Mouse (Mus musculus): ENCODE measurements at regions not wholly inside any gene's neighbourhood (a gene's known extent, or its start where the extent isn't known, plus 50 kb on each side); places are given as distances from the start of the nearest gene placed in this dataset.
A peak's percentile ranks its signal among the peaks of the same experiment; 100 is the strongest.

- DNase-seq (ENCODE audit: low spot score in 2 of 2), result no peak
Observed at GRCm38 (mm10) chr8:127662776-127663499, 599.2 kb downstream of the Pard3 start.

DNA sequence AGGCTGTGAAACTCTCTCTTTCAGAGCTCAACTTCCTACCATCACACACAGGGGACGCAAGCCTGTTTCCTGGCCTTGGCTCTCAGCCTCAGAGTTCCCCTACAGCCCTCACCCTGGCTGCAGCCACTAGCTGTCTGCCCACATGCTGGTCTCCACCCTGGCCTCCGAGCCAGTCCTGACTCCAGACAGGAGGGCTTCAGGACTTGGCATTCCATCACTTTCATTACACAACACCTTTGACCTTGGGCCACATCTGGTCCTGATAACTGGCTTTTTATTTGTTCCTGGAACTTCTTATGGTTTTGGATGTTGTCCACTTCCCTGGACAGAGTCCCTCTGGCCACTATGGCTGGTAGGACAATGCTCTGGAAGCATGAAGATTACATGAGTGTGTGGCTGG is 602.9 kb downstream of the Pard3 start:
- DNase-seq (ENCODE audit: low spot score in 2 of 2), result peak in 1 of 2 experiments; percentile 14

DNA sequence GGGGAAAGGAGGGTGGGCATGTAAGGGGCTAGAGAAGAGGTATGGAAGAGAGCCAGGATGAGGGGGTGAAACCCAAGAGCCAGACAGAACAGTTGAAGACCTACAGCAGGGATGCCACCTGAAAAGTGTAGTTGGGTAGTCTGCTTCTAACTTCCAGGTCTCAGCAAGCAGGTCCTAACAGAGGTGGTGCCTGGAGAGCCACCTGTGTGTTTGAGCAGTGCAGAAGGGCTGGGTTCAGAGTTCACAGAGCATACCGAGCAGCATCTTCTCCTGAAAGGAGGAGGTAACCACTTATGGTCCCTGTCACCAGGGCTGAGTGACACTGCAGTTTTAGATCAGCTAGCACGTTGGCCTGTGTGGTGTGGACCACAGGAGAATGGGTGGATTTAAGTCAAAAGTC is 605.3 kb downstream of the Pard3 start:
- DNase-seq (ENCODE audit: low spot score in 2 of 2), result no peak

DNA sequence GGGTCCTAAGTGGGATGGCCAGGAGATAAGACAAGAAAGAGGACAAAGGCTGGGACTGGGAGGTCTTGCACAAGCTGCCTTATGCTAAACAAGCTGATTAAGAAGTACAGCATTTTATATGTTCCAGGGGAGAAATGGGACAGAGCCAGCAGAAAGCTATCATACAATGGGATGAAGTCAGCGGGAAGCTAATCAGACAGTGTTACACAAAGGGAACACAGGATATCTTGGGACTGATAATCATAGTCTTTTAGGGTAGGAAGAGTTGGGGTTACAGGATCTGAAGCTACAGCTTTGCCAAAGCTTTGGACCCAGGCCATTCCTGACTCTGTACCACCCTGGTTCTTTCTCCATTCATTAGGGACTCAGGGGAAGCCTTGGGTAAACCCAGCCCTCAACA is 610.4 kb downstream of the Pard3 start:
- DNase-seq (ENCODE audit: low spot score in 2 of 2), result no peak

GRCm38 (mm10) chr8:127675377-127675776 is 611.7 kb downstream of the Pard3 start:
- no peak for DNase-seq (ENCODE audit: low spot score in 2 of 2)

- no peak for DNase-seq (ENCODE audit: low spot score in 2 of 2)
Observed at GRCm38 (mm10) chr8:127680205-127680604, 616.5 kb downstream of the Pard3 start.

GRCm38 (mm10) chr8:127684213-127684612 is 620.5 kb downstream of the Pard3 start:
- DNase-seq (ENCODE audit: low spot score in 2 of 2), result no peak

DNA sequence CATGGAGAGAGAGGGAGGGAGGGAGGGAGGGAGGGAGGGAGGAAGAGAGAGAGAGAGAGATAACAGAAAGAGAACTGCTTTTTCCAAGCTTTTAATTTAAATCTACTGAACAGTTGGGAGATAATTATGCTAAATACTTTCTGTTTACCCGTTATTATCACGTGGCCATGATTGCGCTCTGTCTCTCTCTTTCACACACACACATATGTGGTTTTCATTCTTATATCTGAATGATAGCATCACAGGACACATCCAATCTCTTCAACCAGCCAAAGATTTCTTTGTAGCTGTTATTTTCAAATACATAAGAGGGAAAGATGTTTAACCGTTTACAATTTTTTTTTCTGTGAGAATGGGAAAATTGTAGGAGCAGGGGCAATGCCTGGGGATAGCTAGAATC is 627.1 kb downstream of the Pard3 start:
- no peak for DNase-seq (ENCODE audit: low spot score in 2 of 2)

GRCm38 (mm10) chr8:127698404-127698803 is 634.7 kb downstream of the Pard3 start:
- DNase-seq (ENCODE audit: low spot score in 2 of 2), result no peak

DNA sequence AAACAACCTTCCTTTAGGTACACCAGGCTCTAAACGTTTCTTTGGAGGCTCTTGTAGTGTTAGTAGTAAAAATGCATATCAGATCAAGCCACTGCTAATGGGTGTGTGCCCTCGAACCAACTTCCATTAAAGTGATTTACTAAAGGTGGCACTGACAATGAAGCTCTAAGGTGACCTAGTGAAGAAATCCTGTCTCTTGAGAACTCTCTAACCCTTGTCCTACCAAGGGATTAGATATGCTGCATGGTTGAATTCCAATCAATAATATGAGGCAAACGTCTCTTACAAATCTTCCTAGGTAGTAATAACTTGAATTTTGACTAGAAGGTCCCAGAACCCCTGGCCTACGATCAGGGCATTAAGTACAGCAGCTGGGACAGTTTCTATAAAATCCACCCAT is 640.7 kb downstream of the Pard3 start:
- no peak for DNase-seq (ENCODE audit: low spot score in 2 of 2)

GRCm38 (mm10) chr8:127706051-127706835 is 642.5 kb downstream of the Pard3 start:
- peak in 1 of 2 experiments; percentile 38 for DNase-seq (ENCODE audit: low spot score in 2 of 2)

- DNase-seq (ENCODE audit: low spot score in 2 of 2), result no peak
Observed at GRCm38 (mm10) chr8:127709439-127709838, 645.7 kb downstream of the Pard3 start.

- DNase-seq (ENCODE audit: low spot score in 2 of 2), result no peak
Observed at GRCm38 (mm10) chr8:127715097-127715496, 643.3 kb upstream of the Nrp1 start.

- no peak for DNase-seq (ENCODE audit: low spot score in 2 of 2)
Observed at GRCm38 (mm10) chr8:127717969-127718368, 640.4 kb upstream of the Nrp1 start.

DNA sequence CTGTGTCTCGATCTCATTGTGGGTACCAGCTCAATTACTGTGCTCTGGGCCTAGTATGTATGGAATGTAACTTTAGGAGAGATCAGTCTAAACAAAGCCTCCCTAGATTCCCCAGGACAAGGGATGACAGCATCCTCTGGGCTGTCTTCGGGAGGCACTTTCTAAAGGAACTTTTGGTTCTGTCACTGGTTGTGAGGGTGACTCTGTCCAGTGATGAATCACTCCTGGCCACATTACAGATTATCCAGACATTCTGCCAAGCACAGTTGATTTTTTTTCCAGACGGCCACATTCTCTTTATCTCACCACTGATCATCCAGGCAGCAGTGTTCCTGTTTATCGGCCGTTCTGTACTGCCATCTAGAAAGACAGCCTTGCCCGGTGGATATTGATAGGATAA is 638.5 kb upstream of the Nrp1 start:
- DNase-seq (ENCODE audit: low spot score in 2 of 2), result no peak

DNA sequence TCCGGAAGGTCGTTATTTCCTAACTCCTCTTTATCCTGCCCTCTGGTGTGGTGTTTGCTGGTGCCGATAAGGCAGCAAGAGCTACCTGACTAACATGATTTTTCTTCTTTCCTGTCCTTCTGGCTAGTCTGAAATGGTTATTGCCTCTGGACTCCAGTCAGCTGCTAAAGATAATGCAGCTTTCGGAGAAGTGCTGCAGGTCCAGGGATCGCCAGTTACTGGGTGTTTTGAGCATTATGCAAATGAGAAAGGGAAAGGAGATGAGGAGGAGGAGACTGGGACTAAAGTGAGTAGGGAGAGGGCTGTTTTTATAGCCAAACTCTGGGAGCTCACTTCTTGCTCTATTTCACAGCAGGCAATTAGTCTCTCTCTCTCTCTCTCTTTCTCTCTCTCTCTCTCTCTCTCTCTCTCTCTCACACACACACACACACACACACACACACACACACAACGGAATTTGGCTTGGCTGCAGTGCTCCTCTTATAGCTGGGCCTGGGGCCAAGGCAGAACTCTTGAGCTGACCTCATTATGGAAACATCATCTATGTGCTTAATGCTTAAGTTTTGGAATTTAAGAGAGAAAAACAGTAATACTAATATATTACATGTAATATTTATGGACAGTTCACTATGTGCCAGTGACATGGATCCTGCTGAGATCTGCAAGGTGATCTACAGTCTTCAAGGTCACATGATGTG is 637.7 kb upstream of the Nrp1 start:
- no peak for DNase-seq (ENCODE audit: low spot score in 2 of 2)

- DNase-seq (ENCODE audit: low spot score in 2 of 2), result no peak
Observed at GRCm38 (mm10) chr8:127721624-127722023, 636.8 kb upstream of the Nrp1 start.

DNA sequence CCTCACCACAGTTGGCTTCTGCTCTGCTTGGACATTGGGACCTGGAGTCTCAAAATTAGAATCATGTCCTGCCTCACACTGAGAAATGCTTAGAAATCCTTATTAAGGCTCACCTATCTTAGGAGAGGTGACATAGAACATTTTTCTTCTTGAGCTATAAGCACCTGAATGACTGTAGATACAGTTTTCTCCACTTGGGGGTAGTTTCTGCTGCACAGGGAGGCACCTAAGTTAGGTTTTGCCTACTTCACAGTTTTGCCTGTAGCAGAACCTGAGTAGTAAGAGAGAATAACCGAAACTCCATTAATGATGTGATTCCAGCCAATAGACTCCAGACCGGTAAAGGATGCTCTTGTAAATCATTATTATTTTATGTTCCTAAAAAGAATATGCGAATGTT is 624.3 kb upstream of the Nrp1 start:
- DNase-seq (ENCODE audit: low spot score in 2 of 2), result no peak

DNA sequence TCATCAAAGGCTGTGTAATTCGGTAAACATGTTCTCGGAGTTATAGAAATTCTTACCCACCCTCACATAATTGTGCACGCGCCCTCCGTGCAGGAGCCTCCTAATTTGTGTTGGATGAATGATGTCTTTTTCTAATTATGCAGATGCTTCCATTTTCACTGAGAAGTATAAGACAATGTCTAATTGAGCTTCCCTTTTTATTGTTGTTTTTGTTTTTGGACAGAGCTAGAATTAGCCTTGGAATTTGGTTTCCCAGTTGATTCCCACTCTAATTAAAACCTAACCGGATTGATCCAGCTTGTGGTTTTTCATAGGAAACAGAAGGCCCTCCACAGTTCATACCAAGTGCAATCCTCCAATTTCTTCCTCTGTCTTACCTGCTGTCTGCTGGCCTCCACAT is 616.2 kb upstream of the Nrp1 start:
- DNase-seq (ENCODE audit: low spot score in 2 of 2), result no peak

DNA sequence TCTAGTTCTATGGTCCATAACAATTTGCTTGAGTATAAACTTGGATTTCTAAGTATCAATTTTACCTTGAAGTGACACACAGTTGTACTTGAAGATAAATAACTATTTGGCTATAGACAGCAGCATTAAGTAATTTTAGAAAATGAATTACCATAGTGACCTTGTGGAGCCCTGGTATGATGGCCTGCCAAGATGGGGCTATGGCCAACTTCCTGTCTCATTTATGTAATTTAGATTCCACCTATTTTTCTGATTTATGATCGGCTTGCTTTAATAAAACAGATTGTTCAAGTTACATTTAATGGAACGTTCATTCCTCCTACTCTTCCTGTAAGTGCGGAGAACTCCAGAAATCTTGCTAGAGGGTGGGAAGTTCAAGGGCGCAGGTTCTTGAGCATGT is 613.2 kb upstream of the Nrp1 start:
- DNase-seq (ENCODE audit: low spot score in 2 of 2), result no peak

DNA sequence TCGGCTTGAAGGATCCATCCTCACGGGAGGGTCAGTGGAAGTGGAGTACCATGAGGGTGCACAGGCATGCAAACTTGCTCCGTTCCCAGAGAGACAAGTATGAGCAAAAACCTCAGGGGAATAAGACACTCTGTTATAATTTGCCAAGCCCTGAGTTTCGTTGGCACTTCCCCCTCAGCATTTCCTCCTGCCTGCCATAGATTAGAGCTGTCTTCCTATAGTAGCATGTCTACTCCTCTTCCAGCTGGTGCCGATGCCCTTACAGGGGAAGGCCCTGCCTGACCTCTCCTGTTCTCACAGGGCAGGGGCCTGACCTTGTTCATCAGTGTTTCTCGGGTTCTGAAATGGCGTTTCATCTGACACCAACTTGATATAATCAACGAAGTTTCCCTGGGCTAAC is 611.9 kb upstream of the Nrp1 start:
- DNase-seq (ENCODE audit: low spot score in 2 of 2), result no peak

DNA sequence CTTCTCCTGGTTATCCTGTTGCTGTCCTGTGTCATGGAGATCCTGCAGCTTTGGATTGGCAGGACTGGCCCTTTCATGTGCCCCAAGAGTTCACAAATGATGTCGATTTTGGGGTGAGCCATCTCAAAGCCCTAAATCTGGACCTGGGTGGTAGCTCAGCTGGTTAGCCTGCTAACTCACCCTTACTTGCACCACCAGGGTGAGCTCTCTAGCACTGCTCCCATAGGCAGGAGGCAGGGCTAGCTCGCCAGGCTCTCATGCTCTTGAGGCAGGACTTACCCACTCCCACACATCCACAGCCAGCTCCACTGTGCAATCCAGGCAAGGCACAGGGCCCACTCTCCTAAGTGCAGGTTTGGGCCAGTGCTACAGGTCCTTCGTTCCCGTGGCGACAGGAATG is 605.5 kb upstream of the Nrp1 start:
- no peak for DNase-seq (ENCODE audit: low spot score in 2 of 2)
